Mouse (Mus musculus): ENCODE results near the gene Aqp3. TPM values are rescaled to one million over a fixed set of nuclear protein-coding genes. Genes with fewer than 3 reads are reported as not detected.

Gene Aqp3
- polyA plus RNA-seq, 1 experiment from 2014 or later: 22.3 TPM

- H3K27ac ChIP-seq: peak overlapping the region; percentile 7; the same call in 1 of the 2 replicates
- no peaks in the 10 kb centered on the region for H3K36me3 ChIP-seq
- H3K9ac ChIP-seq: no peak overlapping the region
- no peaks in the 10 kb centered on the region for H3K9me3 ChIP-seq (replicated peaks)
- H3K4me1 ChIP-seq: peaks cover 43% of the 10 kb centered on the region
- no peak for ATAC-seq
- H3K4me3 ChIP-seq: no peak overlapping the region
- H3K27me3 ChIP-seq (replicated peaks): 0 out of 2 replicates have a peak, but pooled peaks cover 5% of the 10 kb centered on the region
- WGBS (ENCODE audit: insufficient replicate concordance): 53% methylated on average over 1 of the region's 1 CpGs
- H3K4me2 ChIP-seq: no peak overlapping the region
These were observed 41.7 kb downstream of the Aqp3 start for GRCm38 (mm10) chr4:41056253-41056652.

- Histone ChIP-seq H3K27ac (0 out of 2 replicates have a peak overlapping the region, but pooled peaks have one; percentile 2), H3K4me2 (0 out of 2 replicates have a peak overlapping the region, but pooled peaks have one; percentile 5), H3K4me1 (peaks cover 48% of the 10 kb centered on the region), H3K9ac (no peak overlapping the region), H3K27me3 (replicated peaks) (no peaks in the 10 kb centered on the region), H3K4me3 (no peak overlapping the region), H3K36me3 (no peaks in the 10 kb centered on the region), H3K9me3 (replicated peaks) (no peaks in the 10 kb centered on the region)
- WGBS (ENCODE audit: insufficient replicate concordance): 63% methylated on average over 13 of the region's 13 CpGs
- no peak for ATAC-seq
These were observed 42.9 kb downstream of the Aqp3 start for GRCm38 (mm10) chr4:41055111-41055510.

GRCm38 (mm10) chr4:41051781-41052180, 46.2 kb downstream of the Aqp3 start:
- Histone ChIP-seq H3K36me3 (no peaks in the 10 kb centered on the region), H3K4me3 (no peak overlapping the region), H3K9ac (no peak overlapping the region), H3K4me2 (no peak overlapping the region), H3K27me3 (replicated peaks) (peaks cover 9% of the 10 kb centered on the region; the same call in 1 of the 2 replicates), H3K4me1 (peaks cover 52% of the 10 kb centered on the region), H3K9me3 (replicated peaks) (no peaks in the 10 kb centered on the region), H3K27ac (no peak overlapping the region)
- ATAC-seq: no peak
- WGBS (ENCODE audit: insufficient replicate concordance): 76% methylated on average over 7 of the region's 7 CpGs

DNA sequence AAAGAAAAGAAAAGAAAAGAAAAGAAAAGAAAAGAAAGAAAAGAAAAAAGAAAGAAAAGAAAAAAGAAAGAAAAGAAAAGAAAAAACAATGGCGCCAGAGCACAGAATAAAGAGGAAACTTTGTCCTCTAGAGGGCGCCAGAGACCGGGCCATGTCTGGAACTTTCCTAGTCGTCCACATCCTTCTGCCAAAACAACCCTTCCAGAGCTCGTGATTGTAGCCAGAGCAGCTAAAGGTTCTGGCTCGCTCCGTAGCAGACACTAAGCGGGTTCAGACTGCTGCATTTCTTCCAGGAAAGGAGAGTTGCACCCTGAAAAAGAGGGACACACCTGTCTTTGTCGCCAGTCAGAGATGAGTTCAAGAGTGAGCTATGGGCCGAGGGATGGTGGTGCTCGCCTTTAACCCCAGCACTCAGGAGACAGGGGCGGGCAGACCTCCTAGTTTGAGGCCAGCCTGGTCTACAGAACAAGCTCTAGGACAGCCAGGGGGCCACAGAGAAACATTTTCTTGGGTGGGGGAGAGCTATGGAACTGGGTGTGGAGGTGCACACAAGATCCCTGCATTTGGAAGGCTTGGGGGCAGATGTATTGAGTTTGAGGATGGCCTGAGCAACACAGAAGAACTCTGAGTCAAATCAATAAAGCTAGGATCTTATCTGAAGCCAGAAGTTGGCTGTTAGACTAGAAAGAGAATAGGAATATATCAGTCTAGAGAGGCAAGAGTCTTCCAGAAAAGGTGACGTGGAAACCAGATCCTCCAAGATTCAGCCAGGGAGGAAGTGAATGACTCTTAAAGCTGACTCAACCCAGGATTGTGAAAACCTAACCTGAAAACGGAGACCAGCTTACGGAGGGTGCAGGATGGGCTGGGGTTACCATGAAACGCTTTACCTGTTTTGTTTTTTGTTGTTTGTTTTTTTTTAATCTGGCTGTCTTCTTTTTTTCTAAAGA, 47.0 kb downstream of the Aqp3 start:
- Histone ChIP-seq H3K4me3 (no peak overlapping the region), H3K27ac (peak overlapping the region; percentile 12; the same call in 1 of the 2 replicates), H3K4me1 (peaks cover 44% of the 10 kb centered on the region), H3K9ac (peak overlapping the region; percentile 13; the same call in 1 of the 2 replicates), H3K4me2 (peak overlapping the region; percentile 48), H3K36me3 (no peaks in the 10 kb centered on the region), H3K27me3 (replicated peaks) (peaks cover 13% of the 10 kb centered on the region; the same call in 1 of the 2 replicates), H3K9me3 (replicated peaks) (no peaks in the 10 kb centered on the region)
- peak; percentile 48; the same call in 1 of the 2 replicates for ATAC-seq
- WGBS (ENCODE audit: insufficient replicate concordance): 31% methylated on average over 16 of the region's 16 CpGs

- ATAC-seq: no peak
These were observed 49.1 kb downstream of the Aqp3 start for GRCm38 (mm10) chr4:41048926-41049325.

DNA sequence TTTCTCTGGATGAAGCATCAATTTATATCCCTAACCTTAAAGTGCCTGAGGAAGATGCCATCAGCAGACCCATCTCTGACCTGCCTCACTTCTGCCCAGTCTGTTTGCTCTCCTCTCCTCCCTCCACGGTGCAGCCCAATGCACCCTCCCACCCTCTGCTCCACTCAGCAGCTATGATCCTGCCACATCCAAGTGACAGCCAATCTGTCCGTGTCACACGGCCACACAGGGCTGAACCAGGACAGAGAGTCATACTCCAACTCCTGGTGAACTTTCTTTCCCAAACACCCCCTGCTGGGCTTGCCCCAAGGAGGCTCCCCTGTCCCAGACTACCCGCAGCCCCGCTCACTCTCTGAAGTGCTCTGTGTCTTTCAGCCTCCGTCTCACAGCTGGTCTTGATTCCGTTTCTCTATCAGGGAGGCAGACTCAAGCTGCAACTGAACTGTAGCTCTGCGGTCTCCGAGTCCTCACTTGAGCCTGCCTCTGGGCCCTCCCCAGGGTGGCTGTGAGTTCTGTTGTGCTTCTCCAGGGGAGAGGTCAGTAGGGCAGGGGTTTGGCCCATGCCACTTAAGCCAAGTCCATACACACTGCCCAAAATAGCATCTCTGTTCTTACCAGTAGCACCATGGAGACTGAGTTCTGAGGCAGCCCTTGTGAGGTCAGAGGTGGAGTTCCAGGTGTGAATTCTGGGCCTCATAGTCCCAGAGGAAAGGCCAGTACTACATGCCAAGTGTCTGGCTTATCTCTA, 50.3 kb downstream of the Aqp3 start, which contains the start of gene Aqp7:
TSS of gene Aqp7 (minus strand) at position 616 of the 748 bp plus-strand sequence.
- H3K27ac ChIP-seq: no peak within 1 kb of the TSS
- H3K27me3 ChIP-seq (replicated peaks): peaks cover 26% of the 10 kb centered on the region; the same call in 1 of the 2 replicates
- ATAC-seq: no peak
- 49% methylated on average over 9 of the region's 9 CpGs for WGBS (ENCODE audit: insufficient replicate concordance)
- no peak within 1 kb of the TSS for H3K4me2 ChIP-seq
- peaks cover 26% of the 10 kb centered on the region for H3K4me1 ChIP-seq
- H3K36me3 ChIP-seq: no peaks in the 10 kb centered on the region
- no peak within 1 kb of the TSS for H3K4me3 ChIP-seq
- H3K9me3 ChIP-seq (replicated peaks): no peaks in the 10 kb centered on the region
- H3K9ac ChIP-seq: no peak within 1 kb of the TSS

More at GRCm38 (mm10) chr4:41048926-41049325, 49.1 kb downstream of the Aqp3 start:
- 0 out of 2 replicates have a peak overlapping the region, but pooled peaks have one; percentile 10 for H3K27ac ChIP-seq
- 45% methylated on average over 2 of the region's 2 CpGs for WGBS (ENCODE audit: insufficient replicate concordance)
- H3K4me1 ChIP-seq: peaks cover 26% of the 10 kb centered on the region
- no peaks in the 10 kb centered on the region for H3K36me3 ChIP-seq
- no peaks in the 10 kb centered on the region for H3K9me3 ChIP-seq (replicated peaks)
- H3K4me2 ChIP-seq: no peak overlapping the region
- H3K27me3 ChIP-seq (replicated peaks): peaks cover 26% of the 10 kb centered on the region; the same call in 1 of the 2 replicates
- H3K4me3 ChIP-seq: no peak overlapping the region
- no peak overlapping the region for H3K9ac ChIP-seq

DNA sequence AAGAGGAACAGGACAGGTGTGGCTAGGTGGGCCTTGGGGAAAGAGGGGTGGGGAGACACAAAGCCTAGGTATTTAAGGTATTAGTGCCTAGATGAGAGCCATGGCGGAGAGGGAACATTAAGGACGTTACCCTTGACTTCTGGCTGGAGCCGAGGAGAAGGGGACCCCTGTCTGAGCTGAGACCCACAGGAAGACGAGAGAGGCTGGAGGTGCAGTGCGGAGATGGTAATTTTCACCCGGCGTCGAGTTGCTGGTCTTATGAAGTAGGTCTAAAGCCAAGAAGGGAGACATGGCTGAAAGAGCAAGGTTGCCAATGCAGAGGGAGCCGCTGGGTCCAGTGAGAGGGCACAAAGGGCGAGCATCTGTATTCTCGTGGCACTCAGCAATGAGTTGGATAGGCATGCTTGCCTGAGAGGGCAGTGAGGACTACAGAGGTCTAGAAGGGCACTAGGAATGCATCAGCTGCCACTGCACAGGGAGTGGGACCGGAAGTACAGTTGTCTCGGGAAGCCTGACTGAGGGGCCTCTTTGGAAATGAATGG, 51.7 kb downstream of the Aqp3 start:
- H3K36me3 ChIP-seq: no peaks in the 10 kb centered on the region
- H3K27ac ChIP-seq: no peak overlapping the region
- no peak overlapping the region for H3K9ac ChIP-seq
- ATAC-seq: no peak
- H3K4me1 ChIP-seq: peaks cover 26% of the 10 kb centered on the region
- H3K4me3 ChIP-seq: no peak overlapping the region
- H3K9me3 ChIP-seq (replicated peaks): no peaks in the 10 kb centered on the region
- peak overlapping the region; percentile 24 for H3K4me2 ChIP-seq
- peaks cover 26% of the 10 kb centered on the region; the same call in 1 of the 2 replicates for H3K27me3 ChIP-seq (replicated peaks)
- WGBS (ENCODE audit: insufficient replicate concordance): 67% methylated on average over 13 of the region's 13 CpGs

DNA sequence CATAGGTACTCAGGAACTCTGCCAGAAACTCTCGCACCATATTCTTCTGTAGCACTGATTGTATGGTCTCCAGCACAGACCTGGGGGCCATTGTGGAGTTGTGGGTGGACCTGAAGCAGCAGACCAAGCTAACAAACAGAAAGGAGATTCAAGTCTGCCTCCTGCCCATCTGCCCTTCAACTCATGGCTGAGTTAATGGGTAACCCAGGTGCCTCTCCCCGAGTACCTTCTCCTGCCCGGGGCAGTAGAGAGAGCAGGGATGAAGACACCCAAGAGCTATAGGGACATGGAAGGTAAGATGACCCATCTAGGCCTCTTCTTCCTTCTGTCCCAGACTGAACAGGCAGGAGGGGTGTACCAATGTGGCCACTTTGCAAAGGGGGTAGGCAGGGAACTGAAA, 52.7 kb downstream of the Aqp3 start:
- peak; percentile 45; the same call in 1 of the 2 replicates for ATAC-seq
- peak overlapping the region; percentile 11; the same call in 1 of the 2 replicates for H3K27ac ChIP-seq
- H3K9ac ChIP-seq: no peak overlapping the region
- peaks cover 26% of the 10 kb centered on the region; the same call in 1 of the 2 replicates for H3K27me3 ChIP-seq (replicated peaks)
- no peaks in the 10 kb centered on the region for H3K36me3 ChIP-seq
- H3K4me2 ChIP-seq: peak overlapping the region; percentile 24
- H3K4me3 ChIP-seq: no peak overlapping the region
- WGBS (ENCODE audit: insufficient replicate concordance): 70% methylated on average over 3 of the region's 3 CpGs
- H3K4me1 ChIP-seq: peaks cover 19% of the 10 kb centered on the region; the same call in 1 of the 2 replicates
- no peaks in the 10 kb centered on the region for H3K9me3 ChIP-seq (replicated peaks)

DNA sequence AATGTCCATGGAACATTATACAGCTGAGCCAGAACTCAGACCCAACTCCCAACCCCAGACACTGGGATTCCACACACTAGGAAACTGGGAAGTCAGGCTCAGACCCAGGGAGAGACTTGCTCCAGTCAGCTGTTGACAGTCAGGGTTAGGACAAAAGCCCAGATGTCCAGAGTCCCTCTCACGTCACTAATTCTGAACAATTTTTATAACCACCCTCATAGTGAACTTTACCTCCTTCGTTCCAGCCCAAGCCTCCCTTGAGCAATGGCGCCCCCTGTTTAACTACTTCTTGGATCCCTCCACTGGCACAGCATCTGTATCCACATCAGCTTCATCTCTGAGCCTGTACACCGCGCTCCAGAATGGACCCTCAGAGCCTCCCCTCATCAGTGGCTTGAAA, 54.0 kb downstream of the Aqp3 start:
- Histone ChIP-seq H3K27ac (no peak overlapping the region), H3K36me3 (no peaks in the 10 kb centered on the region), H3K4me3 (no peak overlapping the region), H3K9ac (no peak overlapping the region), H3K27me3 (replicated peaks) (peaks cover 26% of the 10 kb centered on the region; the same call in 1 of the 2 replicates), H3K9me3 (replicated peaks) (no peaks in the 10 kb centered on the region), H3K4me2 (no peak overlapping the region), H3K4me1 (peaks cover 16% of the 10 kb centered on the region; the same call in 1 of the 2 replicates)
- ATAC-seq: no peak
- WGBS (ENCODE audit: insufficient replicate concordance): 65% methylated on average over 5 of the region's 5 CpGs

DNA sequence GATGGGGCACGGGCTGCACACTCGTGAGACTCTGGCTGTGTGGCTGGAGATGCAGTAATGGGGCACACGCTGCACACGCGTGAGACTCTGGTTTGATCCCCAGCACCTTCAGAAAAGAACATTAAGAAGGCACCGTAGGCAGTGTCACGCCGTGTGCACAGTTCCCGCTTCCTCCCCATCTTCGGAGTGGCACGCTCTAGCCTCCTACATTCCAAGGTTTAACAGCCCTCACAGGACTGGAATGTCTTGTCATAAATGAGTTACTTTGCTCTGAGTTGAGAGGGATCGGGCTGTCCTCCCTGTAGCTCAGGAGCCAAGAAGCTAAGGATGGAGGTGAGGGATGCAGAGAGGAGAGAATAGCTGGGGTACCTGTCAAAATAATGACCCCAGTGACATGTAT, 55.1 kb downstream of the Aqp3 start:
- H3K4me2 ChIP-seq: no peak overlapping the region
- H3K4me1 ChIP-seq: peaks cover 7% of the 10 kb centered on the region; the same call in 1 of the 2 replicates
- no peak overlapping the region for H3K4me3 ChIP-seq
- no peak for ATAC-seq
- no peaks in the 10 kb centered on the region for H3K36me3 ChIP-seq
- no peak overlapping the region for H3K9ac ChIP-seq
- H3K27ac ChIP-seq: no peak overlapping the region
- H3K9me3 ChIP-seq (replicated peaks): no peaks in the 10 kb centered on the region
- H3K27me3 ChIP-seq (replicated peaks): peaks cover 29% of the 10 kb centered on the region; the same call in 1 of the 2 replicates
- 77% methylated on average over 12 of the region's 12 CpGs for WGBS (ENCODE audit: insufficient replicate concordance)

Data from liver, embryonic 12.5 days (tissue).